Mouse (Mus musculus): Measurements from ENCODE around the gene 4430402I18Rik.
A peak's percentile ranks its signal among the peaks of the same experiment; 100 is the strongest.

Gene 4430402I18Rik

DNA sequence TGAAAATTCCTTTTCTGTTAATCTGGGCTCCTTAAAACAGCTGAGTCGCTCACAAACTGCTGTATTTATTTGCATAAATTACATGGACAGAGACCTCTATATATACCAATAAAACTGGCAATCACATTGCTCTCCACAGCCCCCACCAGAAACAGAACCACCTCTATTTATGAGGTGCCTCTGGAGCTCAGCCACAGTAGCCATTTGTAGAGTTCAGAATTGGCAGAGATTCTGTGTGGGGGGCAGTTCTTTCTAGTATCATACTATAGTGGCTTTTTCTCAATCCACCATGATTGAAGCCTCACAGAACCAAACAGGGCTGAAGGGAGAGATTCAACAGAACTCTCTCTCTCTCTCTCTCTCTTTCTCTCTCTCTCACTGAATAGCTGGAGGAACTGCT is 71.0 kb downstream of the 4430402I18Rik start:
- no peak for DNase-seq

DNA sequence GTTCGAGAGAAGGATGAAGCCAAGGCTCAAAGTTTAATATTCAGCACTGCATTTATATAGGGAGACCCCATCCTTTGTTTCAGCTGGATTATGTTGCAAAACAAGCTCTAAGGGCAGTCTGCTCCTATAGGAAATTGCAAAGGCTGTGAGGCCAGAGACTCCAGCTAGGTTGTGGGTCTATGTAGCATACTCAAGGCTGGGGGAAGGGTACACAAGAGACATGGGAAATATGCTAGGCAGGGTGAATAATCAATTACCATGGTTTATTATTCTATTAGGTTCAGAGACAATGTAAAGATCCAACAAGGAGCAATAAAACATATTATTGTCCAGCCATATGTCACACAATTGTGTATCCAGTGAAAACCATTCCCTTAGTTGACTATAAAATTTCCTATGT is 75.7 kb downstream of the 4430402I18Rik start:
- DNase-seq, result no peak

DNA sequence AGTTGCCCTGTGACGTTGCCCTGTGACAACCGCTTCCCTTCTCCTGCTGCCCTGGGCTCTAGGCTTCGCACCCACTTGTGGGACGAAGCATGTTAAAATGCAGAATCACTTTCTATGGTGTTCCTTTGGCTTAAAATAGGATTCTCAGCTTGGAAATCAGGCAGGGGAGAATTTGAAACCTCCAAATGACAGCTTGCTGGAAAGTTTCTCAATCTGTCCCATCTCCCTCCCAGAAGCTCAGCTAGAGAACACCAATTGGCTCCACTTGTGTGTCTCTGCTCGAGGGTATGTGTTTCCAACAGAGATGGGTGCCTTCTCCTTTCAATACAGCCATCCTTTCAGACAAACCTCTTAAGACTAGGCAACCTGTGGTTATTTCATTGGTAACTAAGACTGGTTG is 76.4 kb downstream of the 4430402I18Rik start:
- no peak for DNase-seq

DNA sequence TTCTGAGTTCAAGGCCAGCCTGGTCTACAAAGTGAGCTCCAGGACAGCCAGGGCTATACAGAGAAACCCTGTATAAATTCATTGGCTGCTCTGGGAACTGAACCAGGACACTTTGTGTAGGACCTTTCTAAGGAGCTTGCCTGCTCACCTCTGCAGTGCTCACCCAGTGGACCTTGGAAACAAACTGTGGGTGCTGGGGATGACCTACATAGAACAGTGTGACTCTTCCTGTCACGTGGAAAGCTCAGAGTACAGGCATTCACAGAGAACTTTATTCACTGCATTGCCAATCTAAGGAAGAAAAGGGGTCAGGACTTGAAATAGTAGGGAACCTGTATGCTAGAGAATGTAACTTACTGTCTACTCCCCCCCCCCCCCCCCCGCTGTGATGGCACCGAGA is 78.3 kb downstream of the 4430402I18Rik start:
- peak; percentile 40 for DNase-seq

DNA sequence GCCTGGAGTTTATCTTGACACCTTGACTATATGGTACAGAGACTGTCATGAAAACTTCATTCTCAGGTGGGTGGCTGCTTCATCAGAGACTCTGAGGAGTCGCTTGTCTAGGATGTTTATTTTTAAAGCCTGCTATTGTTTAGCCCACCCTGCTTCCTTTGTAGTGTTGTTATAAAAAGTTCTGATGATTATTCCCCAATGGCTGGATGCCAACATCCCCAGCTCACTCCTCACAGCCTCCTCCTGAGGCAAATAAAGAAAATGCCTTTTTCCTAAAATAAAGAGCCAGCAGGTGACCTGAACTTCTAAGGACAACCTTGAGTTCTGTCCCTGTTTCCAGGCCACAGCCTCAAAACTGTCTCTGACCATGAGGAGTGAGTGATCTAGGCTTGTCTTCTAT is 79.1 kb downstream of the 4430402I18Rik start:
- DNase-seq, result no peak

DNA sequence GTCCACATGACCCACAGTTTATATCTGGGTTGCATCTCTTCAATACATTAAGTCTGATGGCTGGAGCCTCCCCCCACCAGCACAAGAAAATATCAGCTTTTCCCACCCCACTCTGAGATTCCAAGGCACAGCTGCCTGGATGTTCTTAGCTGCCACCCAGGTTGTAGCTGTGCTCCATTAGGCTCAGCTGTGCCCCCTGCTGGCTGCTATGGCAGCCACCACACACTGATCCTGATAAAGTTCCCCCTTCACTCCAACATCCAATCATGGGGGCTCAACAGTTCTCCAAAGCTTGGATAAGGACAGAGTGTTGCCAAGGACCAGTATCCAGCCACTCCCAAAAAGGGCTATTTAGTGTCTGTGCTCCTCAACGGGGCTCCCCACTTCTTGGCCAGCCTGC is 84.5 kb downstream of the 4430402I18Rik start:
- DNase-seq, result peak; percentile 52

DNA sequence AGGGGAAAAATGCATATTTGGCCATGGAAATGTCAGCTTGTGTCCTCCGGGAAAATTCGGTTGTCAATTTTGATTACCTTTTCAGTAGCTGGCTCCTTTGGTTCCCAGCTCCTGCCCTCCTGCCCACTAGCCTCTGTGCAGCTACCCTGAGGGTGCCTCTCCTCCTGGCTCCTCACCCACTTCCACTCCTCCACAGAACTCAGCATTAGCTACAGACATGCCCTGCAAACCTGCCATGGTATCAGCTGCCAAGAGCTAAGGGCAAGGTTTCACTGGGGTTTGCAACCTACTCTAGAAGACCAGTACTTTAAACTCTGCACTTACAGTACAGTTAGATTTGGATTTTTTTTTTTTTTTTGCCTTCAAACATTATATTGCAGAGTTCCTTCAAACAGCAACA is 88.1 kb downstream of the 4430402I18Rik start:
- DNase-seq, result peak; percentile 25

DNA sequence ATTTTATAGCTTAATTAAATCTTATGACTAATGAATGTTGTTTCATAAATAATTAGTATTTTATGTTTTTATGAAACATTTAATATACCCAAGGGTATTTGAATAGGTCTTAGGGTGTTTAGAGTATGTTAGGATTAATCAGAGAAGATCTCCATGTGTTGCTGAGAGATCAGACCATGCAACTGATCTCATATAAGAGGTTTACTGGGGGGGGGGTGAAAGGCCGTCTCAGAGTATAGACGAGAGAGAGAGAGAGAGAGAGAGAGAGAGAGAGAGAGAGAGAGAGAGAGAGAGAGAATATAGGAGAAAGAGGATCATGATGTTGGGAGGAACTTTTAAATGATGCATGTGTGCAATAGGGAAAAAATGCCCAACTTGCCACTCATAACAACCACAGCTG is 97.2 kb downstream of the 4430402I18Rik start:
- DNase-seq, result no peak

DNA sequence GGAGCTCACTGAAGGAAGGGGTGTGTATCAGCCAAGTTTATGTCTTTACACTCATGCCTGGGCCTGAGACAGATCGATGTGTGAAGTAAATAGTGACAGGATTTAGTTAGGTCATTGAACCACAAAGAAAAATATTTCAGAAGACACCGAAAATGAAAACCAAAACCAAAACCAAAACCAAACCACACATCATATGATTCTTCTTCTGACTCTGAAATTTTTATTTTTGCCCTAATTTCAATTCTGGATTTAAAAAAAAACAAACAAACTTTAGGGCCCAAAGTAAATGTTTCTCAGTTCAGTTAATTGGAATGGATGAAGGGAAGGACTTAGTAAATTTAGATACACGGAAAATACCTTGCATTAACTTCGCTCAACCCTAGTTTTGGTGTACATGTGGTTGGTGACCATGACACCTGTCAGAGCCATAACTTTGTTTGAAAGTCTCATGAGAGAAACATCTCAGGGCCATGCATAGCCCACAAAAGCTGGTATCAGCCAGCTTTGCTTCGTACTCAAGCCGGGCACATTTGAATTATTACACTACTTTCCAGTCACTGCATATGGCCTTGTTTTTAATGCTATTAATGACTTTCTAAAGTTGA is 98.2 kb downstream of the 4430402I18Rik start:
- no peak for DNase-seq

DNA sequence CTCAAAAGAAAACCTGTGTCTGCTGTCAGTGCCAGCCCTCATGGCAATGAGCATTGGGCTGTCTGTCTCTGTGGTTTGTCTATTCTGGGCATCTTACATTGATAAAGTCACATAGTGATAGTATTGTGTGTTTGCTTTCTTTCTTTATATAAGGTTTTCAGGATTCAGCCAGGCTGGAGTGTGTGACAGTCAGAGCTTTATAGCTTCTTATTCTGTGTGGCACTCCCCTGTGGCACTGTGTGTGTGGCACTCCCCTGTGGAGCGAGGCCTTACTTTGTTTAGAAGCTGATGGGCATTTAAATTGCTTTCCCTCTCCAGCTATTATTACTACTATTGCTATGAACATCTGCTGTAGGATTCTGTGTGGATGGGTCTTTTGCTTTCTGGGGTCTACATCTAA is 102.1 kb downstream of the 4430402I18Rik start:
- no peak for DNase-seq

DNA sequence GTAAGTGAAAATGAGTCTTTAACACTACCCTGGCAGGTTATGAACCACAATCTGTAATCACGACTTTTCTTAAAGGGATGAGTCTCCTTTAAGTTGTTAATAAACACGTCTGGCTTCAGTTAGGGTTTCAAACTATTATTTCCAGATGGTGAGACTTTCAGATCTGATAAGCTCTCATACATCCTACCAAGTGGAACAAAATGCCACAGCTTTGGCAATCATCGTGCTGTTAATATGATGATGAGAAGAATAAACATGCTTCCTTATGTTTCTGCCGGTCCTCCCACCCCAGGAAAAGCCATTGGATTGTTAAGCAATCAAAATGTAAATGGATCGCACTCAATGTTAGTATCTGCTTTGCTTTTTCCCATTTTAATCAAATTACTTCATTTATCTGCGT is 102.6 kb downstream of the 4430402I18Rik start:
- DNase-seq, result no peak

DNA sequence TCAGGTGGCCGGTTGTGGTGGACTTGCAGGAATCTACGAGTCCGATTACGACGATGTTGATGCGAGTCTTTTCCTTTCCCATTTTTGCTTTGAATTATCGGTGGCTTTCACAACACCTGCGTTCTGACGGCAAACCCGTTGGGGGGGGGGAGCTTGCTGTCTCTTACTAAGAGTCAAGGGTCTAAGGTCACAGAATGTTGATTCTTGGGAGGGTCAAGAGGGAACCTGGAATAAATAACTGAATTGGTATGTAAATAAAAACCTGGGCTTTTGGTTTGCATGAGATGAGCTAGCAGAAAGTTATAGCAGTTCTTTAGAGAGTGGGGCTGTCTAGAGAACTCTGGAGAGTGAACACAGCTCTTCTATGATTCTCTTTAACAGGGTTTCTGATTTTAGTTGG is 104.0 kb downstream of the 4430402I18Rik start:
- no peak for DNase-seq

DNA sequence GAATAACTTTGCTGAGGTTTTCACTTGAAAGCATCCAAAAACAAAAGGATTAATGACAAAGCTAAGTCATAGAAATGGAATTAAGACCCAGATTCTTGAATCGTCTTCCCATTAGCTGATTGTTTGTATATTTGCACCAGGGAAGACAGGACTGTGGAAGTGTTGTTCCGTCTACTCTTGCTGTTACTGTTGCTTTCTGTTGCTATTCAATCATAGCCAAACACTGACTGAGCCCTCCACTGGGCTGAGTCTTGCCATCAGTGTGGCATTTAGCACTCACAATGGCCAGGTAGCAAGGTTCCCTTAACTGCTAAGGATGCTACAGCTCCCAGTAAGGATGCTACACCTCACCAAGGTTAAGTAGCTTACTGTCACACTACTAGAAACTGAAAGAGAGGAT is 107.4 kb downstream of the 4430402I18Rik start:
- DNase-seq, result no peak

DNA sequence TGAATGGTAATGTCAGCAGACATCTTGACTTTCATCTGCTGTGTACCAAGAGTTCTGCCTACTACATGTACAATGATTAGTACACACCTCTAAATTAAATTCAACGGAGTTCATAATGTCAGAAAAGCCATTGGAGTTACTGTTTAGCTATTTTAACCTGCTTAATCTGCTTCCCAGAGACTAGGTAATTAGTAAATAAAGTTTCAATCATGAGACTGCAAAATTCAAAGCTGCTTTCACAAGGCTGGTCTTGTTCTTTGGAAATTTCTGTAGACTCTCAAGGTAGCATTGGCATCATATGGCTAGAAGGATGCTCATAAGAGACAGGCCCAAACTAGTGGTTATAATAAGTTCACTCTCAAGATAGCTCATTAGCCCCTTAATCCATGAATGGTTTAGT is 112.8 kb downstream of the 4430402I18Rik start:
- no peak for DNase-seq

DNA sequence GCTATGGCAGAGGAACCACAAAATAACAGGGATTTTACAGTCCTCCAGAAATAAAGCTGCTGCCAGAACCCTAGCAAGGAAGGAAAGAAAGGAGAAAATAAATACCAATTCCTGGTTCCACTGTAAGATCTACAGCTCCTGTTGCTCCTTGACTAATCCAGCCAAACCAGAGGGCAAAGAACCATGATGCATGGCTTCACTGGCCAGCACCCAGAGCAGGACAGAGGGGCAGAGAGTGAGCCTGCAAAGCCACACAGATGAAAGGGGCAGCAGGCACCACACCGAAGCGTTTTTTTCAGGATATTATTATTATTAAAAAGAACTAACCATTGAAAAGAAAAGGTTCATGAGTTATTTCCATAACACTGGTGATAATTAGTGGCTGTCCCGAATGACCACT is 115.6 kb downstream of the 4430402I18Rik start:
- DNase-seq, result no peak

DNA sequence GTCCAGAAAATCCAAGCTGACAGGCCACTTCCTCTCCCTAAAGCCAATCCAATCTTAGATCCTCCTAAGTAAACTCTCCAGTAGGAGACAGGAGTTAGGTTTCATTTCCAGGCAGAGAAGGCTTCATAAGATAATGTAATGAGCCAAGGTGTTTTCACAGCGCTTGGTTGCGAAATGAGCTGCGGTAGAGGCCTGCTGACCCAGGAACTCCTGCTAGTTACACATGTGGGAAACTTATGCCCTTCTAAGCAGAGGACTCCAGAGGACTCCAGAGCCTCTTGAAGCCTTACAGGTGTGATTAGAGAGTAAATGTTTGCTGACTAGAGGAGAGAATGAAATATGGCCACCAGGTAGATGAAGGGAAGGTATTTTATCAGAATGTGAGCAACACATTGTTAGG is 117.1 kb downstream of the 4430402I18Rik start:
- DNase-seq, result no peak

DNA sequence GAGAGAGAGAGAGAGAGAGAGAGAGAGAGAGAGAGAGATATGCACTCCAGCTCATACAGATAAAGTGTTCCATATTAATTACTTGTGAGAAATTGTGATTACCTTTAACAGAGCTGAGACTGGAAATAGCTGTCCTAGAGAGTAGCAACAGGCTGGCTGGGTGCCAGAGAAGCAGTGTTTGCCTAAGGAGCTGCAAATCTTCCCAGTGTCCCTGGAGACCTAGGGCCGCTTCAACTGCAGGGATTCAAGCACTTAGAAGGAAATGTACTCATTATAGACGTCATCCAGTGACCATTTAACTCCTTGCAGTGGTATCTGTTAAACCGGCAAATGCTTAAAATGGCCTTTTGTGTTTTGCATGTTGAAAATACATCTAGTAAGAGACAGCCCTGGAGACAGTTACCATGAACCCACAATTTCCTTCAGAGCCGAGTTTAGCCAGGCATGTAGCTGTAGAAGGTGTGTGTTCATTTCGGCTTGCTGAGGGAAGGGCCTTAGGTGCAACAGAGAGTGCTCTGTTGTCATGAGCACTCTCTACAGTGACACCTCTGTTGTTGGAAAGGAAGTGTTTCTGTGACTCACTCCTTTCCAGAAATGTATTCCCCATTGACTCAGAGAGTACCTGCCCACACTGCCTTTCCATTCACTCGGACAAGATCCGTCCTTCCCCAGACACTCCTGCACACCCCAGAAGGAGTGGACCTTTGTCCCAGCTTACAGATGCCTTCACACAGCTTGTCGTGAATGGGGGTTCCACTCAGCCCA is 122.5 kb downstream of the 4430402I18Rik start:
- peak; percentile 31 for DNase-seq

All from kidney, adult 18-20 months (tissue).